Mouse (Mus musculus) heart, embryonic 12.5 days (tissue): ENCODE results near the gene Irs1. TPM values are rescaled to one million over a fixed set of nuclear protein-coding genes. Genes with fewer than 3 reads are reported as not detected.
A peak's percentile ranks its signal among the peaks of the same experiment; 100 is the strongest.

Source experiments
- ATAC-seq: fragments of 200-750 bp; cut with Nextera tagmentation; 2 replicates; pipeline ENCODE4 v1.8.0; 2017; ENCODE audit warnings: moderate TSS enrichment, moderate library complexity; ENCODE audit not compliant: insufficient number of reproducible peaks, low FRiP score
- H3K27ac ChIP-seq: fragments of 300-500 bp; sonication (generic); 2 replicates; pipeline ENCODE4 v1.5.1; 2016; ENCODE audit warnings: mild to moderate bottlenecking, moderate library complexity; ENCODE audit not compliant: poor library complexity, severe bottlenecking
- H3K27me3 ChIP-seq: fragments of 300-500 bp; sonication (generic); replicated peaks from 2 replicates; pipeline ENCODE4 v1.6.1; 2016; ENCODE audit warnings: mild to moderate bottlenecking, moderate library complexity
- H3K36me3 ChIP-seq: fragments of 300-500 bp; sonication (generic); 2 replicates; pipeline ENCODE4 v1.6.1; 2016; ENCODE audit warnings: mild to moderate bottlenecking, moderate library complexity
- H3K4me1 ChIP-seq: fragments of 300-500 bp; sonication (generic); replicated peaks from 2 replicates; pipeline ENCODE4 v1.6.1; 2016; ENCODE audit warnings: mild to moderate bottlenecking
- H3K4me2 ChIP-seq: fragments of 300-500 bp; sonication (generic); 2 replicates; pipeline ENCODE4 v1.6.1; 2016; ENCODE audit warnings: mild to moderate bottlenecking, moderate library complexity
- H3K4me3 ChIP-seq: fragments of 300-500 bp; sonication (generic); 2 replicates; pipeline ENCODE4 v1.5.1; 2016; ENCODE audit warnings: mild to moderate bottlenecking
- H3K9ac ChIP-seq: fragments of 300-500 bp; sonication (generic); 2 replicates; pipeline ENCODE4 v1.6.1; 2016; ENCODE audit warnings: mild to moderate bottlenecking, moderate library complexity
- H3K9me3 ChIP-seq: fragments of 300-500 bp; sonication (generic); replicated peaks from 2 replicates; pipeline ENCODE4 v1.6.1; 2016; ENCODE audit warnings: mild to moderate bottlenecking, moderate library complexity
- WGBS: fragments of 180-500 bp; shearing (Covaris S2); methylation state at CpG from one replicate; pipeline ENCODE4 v1.1.7; 2016; 5-methylcytosine and 5-hydroxymethylcytosine counted together
- polyA plus RNA-seq: library from polyadenylated mRNA; unstranded; fragments of >200 nt; fragmentation: Nextera tagmentation; extraction: Ambion mirVana; gene quantifications from 2 replicates; pipeline ENCODE4 v1.2.1, GENCODE M21; 2016

Gene Irs1
- polyA plus RNA-seq, 1 experiment from 2014 or later: 17.5 TPM

DNA sequence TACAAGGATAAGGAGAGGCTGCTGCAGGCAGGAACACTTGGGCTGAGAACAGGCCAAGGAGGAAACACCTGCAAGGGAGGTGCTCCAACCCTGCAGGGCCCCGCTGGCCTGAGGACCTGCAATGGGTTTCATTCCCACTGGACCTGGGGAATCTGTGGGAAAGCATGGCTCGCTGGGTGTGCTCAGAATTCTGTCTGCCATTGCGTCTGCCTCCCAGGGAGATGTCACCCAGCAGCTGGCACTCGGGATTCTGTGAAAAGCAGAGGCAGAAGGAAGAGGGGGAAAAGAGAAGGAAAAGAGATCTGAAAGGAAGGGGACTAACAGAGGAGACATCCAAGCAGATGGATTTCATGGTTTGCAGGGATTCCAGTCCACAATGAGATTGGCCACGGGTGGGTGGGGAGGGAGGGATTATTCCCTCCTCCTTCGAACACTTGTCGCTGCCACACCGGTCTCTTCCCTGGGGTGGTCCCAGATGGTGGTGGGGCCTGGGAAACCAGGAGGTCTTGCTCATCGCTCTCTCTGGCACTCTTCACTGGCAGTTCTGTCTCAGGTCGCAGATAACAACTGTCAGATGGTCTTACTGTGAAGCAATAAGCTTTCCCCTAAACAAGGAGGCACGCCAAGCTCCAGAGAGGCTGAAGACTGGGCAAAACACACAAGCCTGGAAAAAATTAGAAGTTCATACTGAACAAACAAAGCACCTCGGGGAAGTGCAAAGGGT lies 70.4 kb downstream of the Irs1 start:
- no peak for ATAC-seq
- peak overlapping the region; percentile 38 for H3K4me2 ChIP-seq
- no peak overlapping the region for H3K27ac ChIP-seq
- H3K27me3 ChIP-seq: no peaks in the 10 kb centered on the region
- H3K9me3 ChIP-seq: no peaks in the 10 kb centered on the region
- no peak overlapping the region for H3K4me3 ChIP-seq
- 26% methylated on average over 12 of the region's 12 CpGs for WGBS
- H3K4me1 ChIP-seq: peaks cover 16% of the 10 kb centered on the region
- no peak overlapping the region for H3K9ac ChIP-seq
- no peaks in the 10 kb centered on the region for H3K36me3 ChIP-seq

DNA sequence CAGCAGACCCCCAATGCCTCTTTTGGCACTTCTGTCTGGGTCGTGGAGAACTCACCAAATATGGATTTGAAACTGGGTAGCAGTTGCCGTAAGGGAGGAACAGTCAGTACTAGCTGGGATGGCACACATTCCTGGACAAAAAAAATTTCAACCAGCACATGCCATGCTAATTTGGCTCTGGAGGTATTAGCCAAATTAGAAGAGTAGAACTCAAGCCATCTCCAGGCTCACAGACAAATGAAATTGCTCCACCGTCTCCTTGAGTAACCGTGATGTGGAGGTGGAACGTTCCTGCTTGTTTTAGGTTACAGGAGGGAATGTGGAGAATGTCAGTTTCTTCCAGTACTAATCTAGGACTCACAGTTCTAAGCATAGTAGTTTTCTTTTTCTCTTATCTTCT lies 83.7 kb downstream of the Irs1 start:
- Histone ChIP-seq H3K27ac (no peak overlapping the region), H3K4me3 (no peak overlapping the region), H3K9me3 (0 out of 2 replicates have a peak, but pooled peaks cover 2% of the 10 kb centered on the region), H3K4me2 (no peak overlapping the region), H3K4me1 (0 out of 2 replicates have a peak, but pooled peaks cover 4% of the 10 kb centered on the region), H3K9ac (no peak overlapping the region), H3K36me3 (no peaks in the 10 kb centered on the region), H3K27me3 (no peaks in the 10 kb centered on the region)
- WGBS: 35% methylated on average over 5 of the region's 5 CpGs
- no peak for ATAC-seq

DNA sequence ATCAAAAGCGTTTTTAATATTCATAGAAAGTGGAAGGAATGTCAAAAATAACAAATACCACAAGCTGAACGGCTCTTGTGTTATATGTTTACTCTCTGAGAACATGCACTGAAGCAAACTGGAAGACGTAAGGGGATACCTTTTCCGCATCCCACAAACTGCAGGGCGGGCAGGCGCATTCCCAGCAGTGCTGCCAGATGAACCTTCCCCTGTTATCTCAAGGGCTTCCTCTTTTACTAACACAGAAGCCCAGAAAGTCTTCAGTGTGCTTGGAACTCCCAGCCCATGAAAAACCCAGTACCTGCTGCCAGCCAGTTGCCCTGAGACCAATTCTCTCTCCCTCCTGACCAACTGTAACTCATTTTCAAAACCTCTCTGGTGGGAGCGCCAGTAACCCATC lies 90.6 kb downstream of the Irs1 start:
- peak overlapping the region; percentile 86 for H3K27ac ChIP-seq

DNA sequence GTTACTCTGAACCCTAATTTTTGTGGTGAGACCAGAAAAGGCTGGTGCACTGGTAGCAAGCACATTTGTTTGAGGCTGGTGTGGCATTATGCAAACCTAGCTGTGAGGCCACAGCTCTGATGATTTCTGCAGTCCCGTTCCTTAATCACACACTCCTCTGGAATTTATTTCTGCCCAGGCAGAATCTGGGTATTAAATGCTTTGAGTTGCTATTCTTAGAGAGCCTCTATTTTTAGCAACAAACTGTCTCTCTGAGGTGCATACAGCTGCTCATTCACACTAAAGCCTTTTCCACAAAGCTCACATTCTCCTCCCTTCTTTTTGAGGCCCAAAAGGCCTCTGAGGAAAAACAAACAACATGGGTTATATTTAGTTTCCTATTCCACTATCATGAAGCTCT lies 91.3 kb downstream of the Irs1 start:
- peak overlapping the region; percentile 21 for H3K4me2 ChIP-seq
- H3K4me3 ChIP-seq: no peak overlapping the region
- no peaks in the 10 kb centered on the region for H3K36me3 ChIP-seq
- no peak overlapping the region for H3K9ac ChIP-seq
- peak overlapping the region; percentile 90 for H3K27ac ChIP-seq
- WGBS: 5% methylated on average over 1 of the region's 1 CpGs
- peaks cover 24% of the 10 kb centered on the region for H3K4me1 ChIP-seq
- ATAC-seq: peak; percentile 55
- no peaks in the 10 kb centered on the region for H3K9me3 ChIP-seq
- H3K27me3 ChIP-seq: no peaks in the 10 kb centered on the region

More for the DNA sequence above, 90.6 kb downstream of the Irs1 start:
- no peaks in the 10 kb centered on the region for H3K9me3 ChIP-seq
- no peak overlapping the region for H3K9ac ChIP-seq
- H3K36me3 ChIP-seq: no peaks in the 10 kb centered on the region
- ATAC-seq: no peak
- H3K4me2 ChIP-seq: peak overlapping the region; percentile 44
- H3K4me3 ChIP-seq: no peak overlapping the region
- no peaks in the 10 kb centered on the region for H3K27me3 ChIP-seq
- peaks cover 24% of the 10 kb centered on the region for H3K4me1 ChIP-seq
- WGBS: 21% methylated on average over 7 of the region's 7 CpGs

DNA sequence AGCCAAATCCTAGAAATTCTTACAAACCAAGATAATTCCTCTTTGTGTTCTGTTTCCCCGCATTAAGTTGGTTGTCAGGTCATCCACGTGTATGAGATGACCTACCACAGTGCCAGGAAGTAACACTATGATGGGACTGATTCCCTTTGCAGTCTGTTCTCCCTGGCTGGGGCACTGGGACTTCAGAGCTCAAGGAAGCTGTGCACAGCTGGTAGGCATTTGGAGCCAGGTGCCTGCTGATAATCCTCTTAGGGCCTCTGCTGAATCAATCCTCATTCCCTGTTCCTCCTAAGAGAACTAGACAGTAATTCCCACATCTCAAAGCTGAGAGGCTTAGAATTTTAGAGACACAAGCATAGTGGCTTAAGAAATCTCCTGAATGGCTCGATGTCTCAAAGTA lies 99.6 kb downstream of the Irs1 start:
- Histone ChIP-seq H3K4me2 (no peak overlapping the region), H3K36me3 (no peaks in the 10 kb centered on the region), H3K27ac (no peak overlapping the region), H3K4me1 (0 out of 2 replicates have a peak, but pooled peaks cover 3% of the 10 kb centered on the region), H3K27me3 (no peaks in the 10 kb centered on the region), H3K9ac (no peak overlapping the region), H3K9me3 (no peaks in the 10 kb centered on the region), H3K4me3 (no peak overlapping the region)
- ATAC-seq: no peak
- WGBS: 34% methylated on average over 3 of the region's 3 CpGs

DNA sequence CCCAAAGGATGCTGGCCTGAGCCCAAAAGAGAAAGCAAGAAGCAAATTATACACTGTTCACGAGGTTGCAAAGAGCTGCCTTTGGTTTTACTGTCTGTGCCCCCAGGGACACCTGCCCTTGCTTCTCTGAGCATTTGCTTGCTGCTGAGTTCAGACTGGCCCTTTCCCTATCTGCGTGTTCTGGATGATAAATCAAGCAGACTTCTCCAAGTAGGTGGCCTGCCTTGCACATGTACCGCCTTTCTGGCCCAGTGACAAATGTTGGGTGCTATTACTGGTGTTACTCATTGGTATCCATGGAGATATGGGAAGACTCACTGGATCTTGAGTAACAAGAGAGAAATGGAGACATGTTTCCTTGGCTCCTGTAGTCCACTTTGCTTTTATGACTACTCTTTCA lies 101.7 kb downstream of the Irs1 start:
- Histone ChIP-seq H3K4me1 (peaks cover 18% of the 10 kb centered on the region), H3K4me2 (no peak overlapping the region), H3K9ac (no peak overlapping the region), H3K27ac (no peak overlapping the region), H3K27me3 (no peaks in the 10 kb centered on the region), H3K9me3 (no peaks in the 10 kb centered on the region), H3K4me3 (no peak overlapping the region), H3K36me3 (no peaks in the 10 kb centered on the region)
- WGBS: 57% methylated on average over 3 of the region's 3 CpGs
- ATAC-seq: no peak

DNA sequence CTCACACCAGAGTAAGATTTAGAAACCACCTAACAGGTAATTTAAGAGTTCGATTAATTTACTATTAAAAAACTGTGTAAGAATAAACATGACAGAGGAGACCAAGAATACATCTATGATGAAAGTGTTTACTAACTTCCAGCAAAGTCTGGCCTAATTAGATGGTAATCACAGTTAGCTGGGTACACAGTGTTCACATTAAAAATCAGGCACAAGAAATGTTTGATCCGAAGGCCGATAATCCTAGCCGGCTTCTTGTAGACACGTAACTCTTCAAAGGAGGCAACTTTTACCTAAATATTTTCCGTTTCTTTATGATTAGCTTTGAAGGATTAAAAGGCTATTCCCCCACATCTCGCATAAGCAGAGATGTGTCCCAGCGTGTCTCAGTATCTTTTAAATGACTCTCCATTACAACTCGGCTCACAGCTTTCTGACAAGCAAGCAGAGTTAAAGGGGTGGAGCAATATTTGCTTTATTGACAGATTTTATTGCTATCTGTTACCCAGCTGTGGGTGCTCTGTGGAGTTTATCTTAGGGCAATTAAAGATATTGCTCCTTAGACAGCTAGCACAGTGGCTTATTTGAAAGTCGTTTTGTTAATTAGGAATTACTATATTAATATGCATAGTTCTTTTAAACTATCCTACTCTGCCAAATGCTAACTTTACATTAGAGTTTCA lies 102.5 kb downstream of the Irs1 start:
- no peaks in the 10 kb centered on the region for H3K9me3 ChIP-seq
- H3K9ac ChIP-seq: no peak overlapping the region
- 73% methylated on average over 10 of the region's 10 CpGs for WGBS
- H3K27ac ChIP-seq: no peak overlapping the region
- H3K36me3 ChIP-seq: no peaks in the 10 kb centered on the region
- no peak overlapping the region for H3K4me3 ChIP-seq
- peaks cover 24% of the 10 kb centered on the region for H3K4me1 ChIP-seq
- H3K4me2 ChIP-seq: no peak overlapping the region
- ATAC-seq: no peak
- no peaks in the 10 kb centered on the region for H3K27me3 ChIP-seq

DNA sequence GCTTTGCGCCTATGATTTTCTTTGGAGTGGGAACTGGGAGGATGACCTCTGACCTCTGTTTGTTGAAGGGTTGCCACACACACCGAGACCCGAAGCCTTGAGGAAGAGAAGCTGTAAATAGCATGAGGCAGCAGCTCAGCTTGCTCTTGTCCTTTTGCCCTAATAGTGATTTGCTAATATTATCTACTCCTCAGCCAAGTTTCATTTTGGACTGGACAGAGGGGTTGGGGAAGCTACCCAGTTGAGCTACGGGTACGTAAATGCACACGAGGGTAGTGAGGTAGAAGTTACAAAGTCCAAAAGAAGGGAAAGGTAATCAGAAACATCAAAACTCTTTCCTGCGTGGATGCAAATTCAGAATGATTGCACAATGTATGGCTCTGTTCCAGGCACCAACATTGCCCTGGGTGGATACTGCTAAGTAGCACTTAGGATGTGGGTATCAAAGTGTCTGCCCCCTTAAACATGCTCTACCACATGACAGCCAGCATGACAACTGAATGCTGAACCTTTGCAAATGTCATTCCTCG lies 107.2 kb downstream of the Irs1 start:
- Histone ChIP-seq H3K27ac (peak overlapping the region; percentile 54), H3K9me3 (no peaks in the 10 kb centered on the region), H3K4me1 (peaks cover 30% of the 10 kb centered on the region), H3K9ac (no peak overlapping the region), H3K36me3 (no peaks in the 10 kb centered on the region), H3K27me3 (no peaks in the 10 kb centered on the region), H3K4me3 (no peak overlapping the region), H3K4me2 (no peak overlapping the region)
- ATAC-seq: no peak
- WGBS: 52% methylated on average over 8 of the region's 8 CpGs

Other genes starting within 250 kb of the Irs1 start
- 40.0 and 42.3 TPM in 2 replicates for gene Gm9747, start 58.3 kb downstream of the Irs1 start, polyA plus RNA-seq
- 11.5 and 11.9 TPM in 2 replicates for gene Rhbdd1, start 25.0 kb upstream of the Irs1 start, polyA plus RNA-seq